17 mouse cellular contexts compared by ENCODE assay signal in the genomic region with DNA sequence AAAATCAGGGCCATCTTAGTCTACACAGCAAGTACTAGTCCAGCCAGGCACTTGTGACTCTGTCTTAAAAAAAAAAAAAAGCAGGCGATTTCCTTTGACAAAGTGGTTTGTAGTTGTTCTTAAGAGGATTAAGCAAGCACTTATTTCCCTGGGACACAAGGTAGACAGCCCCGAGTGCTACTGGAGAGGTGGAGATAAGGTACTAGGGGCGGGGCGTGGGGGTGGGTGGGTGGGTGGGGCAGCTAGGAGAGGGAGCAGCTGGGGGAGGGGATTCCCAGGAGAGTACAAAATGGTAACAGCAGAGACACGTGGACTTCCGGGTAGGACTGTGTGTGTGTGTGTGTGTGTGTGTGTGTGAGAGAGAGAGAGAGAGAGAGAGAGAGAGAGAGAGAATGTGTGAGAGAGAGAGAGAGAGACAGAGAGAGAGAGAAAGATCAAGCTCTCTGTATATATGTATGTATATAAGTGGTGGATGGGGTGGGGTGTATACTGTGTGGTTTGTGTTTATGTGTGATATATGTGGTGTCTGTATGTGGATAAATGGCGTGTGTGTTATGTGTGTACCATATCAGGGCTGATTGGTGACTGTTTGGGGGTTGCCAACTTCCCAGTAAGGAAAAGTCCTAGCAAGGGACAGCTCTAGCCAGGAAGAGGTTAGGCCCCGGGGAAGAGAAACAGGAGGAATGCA.
DNase-seq lines count a peak whose midpoint lies in the region; ATAC-seq and TF ChIP-seq lines count a peak whose summit lies in the region.
"Had no signal": no experiment of that assay in that cellular context is flagged by ENCODE, and none has a peak within 500 bp of the region (broad histone marks: within the 10 kb centered on the region; RNA-seq: fewer than 3 reads in every experiment).

No protein-coding gene starts in this region.

- H3K36me3 ChIP-seq in liver, embryonic 15.5 days (replicated peaks), result no peaks in the 10 kb centered on the region
- H3K36me3 ChIP-seq in hindbrain, postnatal 0 days (ENCODE audit: insufficient read depth, low read length), result no peaks in the 10 kb centered on the region
- H3K36me3 ChIP-seq: hindbrain, embryonic 15.5 days; limb, embryonic 10.5 days had no signal

- H3K9ac ChIP-seq in liver, embryonic 15.5 days, result no peak overlapping the region
- H3K9ac ChIP-seq in hindbrain, postnatal 0 days (replicated peaks; ENCODE audit: low read length), result no peak overlapping the region
- H3K9ac ChIP-seq: forebrain, postnatal 0 days; hindbrain, embryonic 15.5 days had no signal

- no peaks in the 10 kb centered on the region for H3K9me3 ChIP-seq in liver, embryonic 15.5 days (replicated peaks)
- no peaks in the 10 kb centered on the region for H3K9me3 ChIP-seq in hindbrain, postnatal 0 days (ENCODE audit: low read length)
- H3K9me3 ChIP-seq: hindbrain, embryonic 15.5 days; limb, embryonic 10.5 days had no signal

- TF ChIP-seq CTCF in hindbrain, postnatal 0 days (IDR thresholded peaks at IDR 0.05; ENCODE audit: low read depth), result no peak

- no peak for ATAC-seq in CD4-positive, CD25-positive, alpha-beta regulatory T cell, adult 4 months
- ATAC-seq in liver, embryonic 15.5 days (ENCODE audit: insufficient read depth), result peak; percentile 79
- no peak for ATAC-seq in hindbrain, postnatal 0 days
- ATAC-seq: forebrain, postnatal 0 days; Patski had no signal

- H3K27me3 ChIP-seq in liver, embryonic 15.5 days, result no peaks in the 10 kb centered on the region; the same call in 1 of the 2 replicates
- no peaks in the 10 kb centered on the region for H3K27me3 ChIP-seq in hindbrain, postnatal 0 days (ENCODE audit: insufficient read depth, low read length)
- H3K27me3 ChIP-seq: hindbrain, embryonic 15.5 days; Patski had no signal

- H3K4me1 ChIP-seq in liver, embryonic 15.5 days (replicated peaks), result peaks cover 21% of the 10 kb centered on the region
- no peaks in the 10 kb centered on the region for H3K4me1 ChIP-seq in hindbrain, postnatal 0 days (ENCODE audit: insufficient read depth, low read length)
- H3K4me1 ChIP-seq: hindbrain, embryonic 15.5 days; megakaryocyte, embryonic 14.5 days had no signal

- no peak overlapping the region for H3K4me3 ChIP-seq in liver, embryonic 15.5 days (replicated peaks)
- H3K4me3 ChIP-seq in hindbrain, postnatal 0 days (ENCODE audit: low read length), result no peak overlapping the region
- H3K4me3 ChIP-seq: hindbrain, embryonic 15.5 days; limb, embryonic 10.5 days; megakaryocyte, embryonic 14.5 days; myocyte had no signal

- H3K27ac ChIP-seq in liver, embryonic 15.5 days (replicated peaks), result peak overlapping the region; percentile 10; the same call in 1 of the 2 replicates
- no peak overlapping the region for H3K27ac ChIP-seq in hindbrain, postnatal 0 days
- H3K27ac ChIP-seq: hindbrain, embryonic 15.5 days; limb, embryonic 10.5 days had no signal

- WGBS in liver, embryonic 15.5 days (ENCODE audit: insufficient replicate concordance), result 18% methylated on average over 8 of the region's 8 CpGs
- 64% methylated on average over 8 of the region's 8 CpGs for WGBS in hindbrain, postnatal 0 days

- peak; percentile 23 for DNase-seq in CD4-positive, CD25-positive, alpha-beta regulatory T cell, adult 2 months (ENCODE audit: low read depth, low spot score)
- DNase-seq in A20 (ENCODE audit: low read depth, low spot score), result peak; percentile 16
- DNase-seq in c-Kit-positive CD71-positive TER-119-positive erythroid progenitor cells, embryonic 14.5 days (ENCODE audit: low spot score), result peak; percentile 42
- no peak for DNase-seq in frontal cortex, postnatal 25 days (ENCODE audit: low spot score in 2 of 2)
- no peak for DNase-seq in hindbrain, postnatal 0 days (ENCODE audit: low spot score)
- no peak for DNase-seq in cerebellum, postnatal 14 days
- DNase-seq: adrenal gland, adult 8-10 months; cerebellum, postnatal 36 days; forebrain, postnatal 0 days; kidney, postnatal 25 days had no signal

- peak overlapping the region; percentile 13; the same call in 1 of the 2 replicates for H3K4me2 ChIP-seq in liver, embryonic 15.5 days
- no peak overlapping the region for H3K4me2 ChIP-seq in hindbrain, postnatal 0 days (ENCODE audit: low read depth, low read length)
- H3K4me2 ChIP-seq: hindbrain, embryonic 15.5 days had no signal

Comparison
In these comparisons a context has a peak if more than half of its experiments do, and no peak if none do; other contexts are left out.
1. DNase-seq: peak in CD4-positive, CD25-positive, alpha-beta regulatory T cell, adult 2 months (single experiment), A20 (single experiment) and c-Kit-positive CD71-positive TER-119-positive erythroid progenitor cells, embryonic 14.5 days (single experiment); none in frontal cortex, postnatal 25 days (0 of 2), hindbrain, postnatal 0 days (single experiment) and cerebellum, postnatal 14 days (0 of 2).